Mouse (Mus musculus) MN1 (cell line): Measurements from ENCODE around the gene Mrpl19.
A peak's percentile ranks its signal among the peaks of the same experiment; 100 is the strongest.

Experiments used
- DNase-seq: peaks from one replicate; pipeline ENCODE4 v3.0.0-alpha.2; 2016; ENCODE audit warnings: low spot score

The Mrpl19 gene

DNA sequence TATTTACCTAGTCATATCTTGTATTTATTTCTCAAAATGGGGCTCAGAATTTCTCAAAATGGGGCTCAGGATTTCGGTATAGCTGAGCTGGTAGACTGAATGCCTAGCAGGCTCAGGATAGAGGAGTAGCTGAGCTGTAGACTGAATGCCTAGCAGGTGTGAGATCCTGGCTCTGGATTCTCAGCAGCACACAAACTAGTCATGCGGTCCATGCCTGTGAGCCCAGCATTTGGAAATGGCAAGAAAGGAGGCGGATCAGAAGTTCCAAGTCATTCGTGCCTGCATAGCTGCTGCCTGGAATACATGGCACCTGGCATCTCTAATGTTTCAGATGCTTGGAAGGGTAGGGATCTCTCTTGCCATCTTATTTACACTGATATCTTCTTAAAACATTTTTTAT is 36.4 kb downstream of the Mrpl19 start:
- no peak for DNase-seq

DNA sequence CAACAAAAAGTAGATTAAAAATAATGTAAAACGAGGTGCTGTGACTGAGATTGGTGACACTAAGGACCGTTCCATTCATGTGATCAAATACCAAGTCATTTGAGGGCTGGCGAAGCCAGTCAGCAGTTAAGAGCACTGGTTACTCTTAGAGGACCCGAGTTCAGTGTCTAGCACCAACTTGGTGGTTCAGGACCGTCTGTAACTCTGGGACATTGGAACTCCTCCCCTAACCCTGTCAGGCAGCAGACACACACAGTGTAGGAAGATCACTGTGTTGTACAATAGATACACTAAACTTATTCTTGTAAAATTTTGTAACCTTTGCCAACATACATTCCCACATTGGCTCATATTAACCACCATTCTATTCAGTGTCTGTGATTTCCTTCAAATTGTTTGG is 41.5 kb downstream of the Mrpl19 start:
- no peak for DNase-seq

DNA sequence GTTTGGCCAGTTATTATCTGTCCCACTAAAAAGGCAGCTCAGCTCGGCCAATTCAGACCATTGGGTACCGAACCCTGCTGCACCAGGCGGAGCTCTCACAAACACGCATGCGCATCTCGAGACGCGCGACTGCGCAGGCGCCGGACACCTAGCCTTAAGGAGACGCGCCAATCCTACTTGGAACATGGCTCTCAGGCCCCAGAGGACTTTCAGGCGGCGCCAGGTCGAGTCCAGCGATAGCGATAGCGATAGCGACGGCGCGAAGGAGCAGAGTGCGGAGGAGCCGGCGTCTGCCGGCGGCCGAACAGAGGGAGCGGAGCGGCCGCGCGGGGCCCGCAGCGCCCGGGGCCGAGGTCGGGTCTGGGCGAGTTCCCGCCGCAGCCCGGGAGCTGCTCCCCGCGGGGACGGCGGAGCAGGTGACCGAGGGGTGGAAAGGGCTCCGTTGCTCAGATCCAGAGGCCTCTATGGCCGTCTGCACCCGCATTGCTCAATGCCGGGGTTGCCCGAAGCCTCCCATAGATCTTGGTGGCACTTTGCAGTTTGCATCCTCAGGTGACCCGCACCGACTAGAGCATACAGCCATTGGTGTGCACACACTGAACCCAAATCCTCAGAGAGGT is 42.1 kb downstream of the Mrpl19 start, which contains the start of gene Gcfc2:
TSS of gene Gcfc2 (plus strand) at position 147 of the 620 bp plus-strand sequence.
- peak; percentile 95 for DNase-seq

DNA sequence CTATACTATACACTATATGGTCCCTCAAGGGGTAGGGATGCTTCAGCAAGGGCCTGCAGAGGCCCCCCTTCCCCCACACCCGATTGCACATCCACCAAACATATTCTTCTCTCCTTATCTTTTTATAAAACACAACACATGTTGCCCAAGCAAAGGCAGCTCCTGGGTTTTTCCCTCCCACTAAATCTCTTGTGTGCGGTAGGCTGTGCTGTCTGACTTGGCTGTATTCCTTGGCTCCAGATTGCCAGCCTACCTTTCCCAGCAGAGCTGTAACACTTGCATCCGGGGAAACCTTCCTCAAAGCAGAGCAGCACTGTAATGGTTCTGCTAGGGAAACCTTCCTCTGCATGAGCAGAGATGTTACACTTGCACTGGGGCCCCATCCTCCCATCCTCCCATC is 53.6 kb downstream of the Mrpl19 start:
- DNase-seq = peak; percentile 16

DNA sequence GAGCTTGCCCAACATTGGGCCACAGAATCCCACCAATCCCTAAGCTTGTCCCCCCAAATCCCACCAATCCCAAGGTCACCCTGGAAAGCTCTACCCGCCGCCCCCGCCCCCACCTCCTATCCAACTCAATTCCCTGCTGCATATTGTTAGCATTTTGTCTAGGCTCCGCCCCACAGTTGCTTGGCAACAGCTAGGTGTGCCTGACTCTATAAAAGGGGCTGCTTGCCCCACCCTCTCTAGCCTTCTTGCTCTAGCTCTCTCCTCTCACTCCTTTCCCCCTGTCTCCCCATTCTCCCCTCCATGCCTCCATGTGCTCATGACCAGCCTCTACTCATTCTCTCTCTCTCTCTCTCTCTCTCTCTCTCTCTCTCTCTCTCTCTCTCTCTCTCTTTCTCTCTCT is 54.0 kb downstream of the Mrpl19 start:
- no peak for DNase-seq

DNA sequence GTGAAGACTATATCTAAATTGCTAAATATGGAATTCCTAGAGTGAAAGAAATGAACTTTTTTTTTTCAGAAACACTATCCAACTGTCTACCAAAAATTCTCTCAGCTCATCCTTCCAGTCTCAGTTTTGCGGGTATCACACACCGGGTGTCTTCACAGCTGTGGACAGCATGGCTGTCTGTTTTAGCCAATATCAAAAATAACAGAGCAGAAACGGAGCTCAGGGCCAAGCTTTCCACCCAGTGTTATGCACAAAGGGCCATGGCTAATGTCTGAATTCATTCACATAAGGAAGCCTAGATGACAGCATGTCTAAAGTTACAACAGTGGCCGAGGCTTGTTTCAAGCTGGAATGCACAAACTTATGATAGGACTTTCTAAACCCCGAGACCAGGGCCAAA is 54.5 kb downstream of the Mrpl19 start:
- no peak for DNase-seq

DNA sequence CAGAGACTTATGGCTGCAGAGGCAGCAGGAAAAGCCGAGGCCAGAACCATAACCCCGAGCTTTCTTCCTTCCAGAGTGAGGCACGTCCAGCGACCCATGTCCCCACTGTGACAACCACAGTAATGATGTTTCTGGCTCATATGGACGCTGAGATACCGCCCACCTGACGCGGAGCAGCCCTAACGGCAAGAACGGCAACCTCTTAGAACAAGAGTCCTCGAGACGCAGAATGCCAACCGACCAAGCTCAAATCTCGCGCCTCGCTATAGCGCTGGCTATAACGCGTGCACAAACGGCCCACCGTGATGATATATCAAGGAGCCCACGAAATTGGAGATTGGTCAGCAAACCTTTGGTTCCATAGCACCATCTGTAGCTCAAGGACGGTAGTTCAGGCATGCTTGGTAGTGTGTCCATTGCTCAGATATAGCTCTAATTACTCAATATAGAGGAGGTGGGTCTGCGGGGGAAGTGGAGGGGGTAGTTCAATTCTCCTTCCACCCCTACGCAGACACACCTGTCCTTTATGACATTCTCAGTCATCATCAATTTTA is 55.4 kb downstream of the Mrpl19 start:
- no peak for DNase-seq
